Mouse (Mus musculus) heart, postnatal 0 days (tissue): ENCODE data around the gene Btbd11.

Source experiments
- CTCF ChIP-seq: IDR thresholded peaks from 2 replicates; pipeline ENCODE4 v1.5.1; 2016; ENCODE audit warnings: antibody characterized with exemption, control low read depth, low read depth
- EP300 ChIP-seq: IDR thresholded peaks from 2 replicates; pipeline ENCODE4 v1.6.1; 2016; ENCODE audit warnings: antibody characterized with exemption, low read depth

DNA sequence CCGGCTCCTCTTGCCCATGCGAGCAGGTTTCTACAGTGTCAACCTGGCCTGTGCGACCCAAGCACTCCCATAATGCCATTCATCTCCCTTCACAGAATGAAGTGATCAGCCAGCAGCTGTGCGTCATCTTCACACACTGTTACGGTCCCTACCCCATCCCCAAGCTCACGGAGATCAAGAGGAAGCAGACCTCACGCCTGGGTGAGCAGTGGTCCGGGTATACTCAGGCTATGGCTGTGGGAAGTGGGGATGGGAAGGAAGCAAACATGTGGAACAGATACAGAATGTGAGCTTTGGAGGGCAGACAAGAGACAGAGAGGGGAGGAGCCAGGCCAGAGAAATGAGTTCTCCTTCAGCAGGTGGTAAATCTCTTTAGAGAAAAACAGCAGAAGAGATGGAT, 253.8 kb downstream of the Btbd11 start:
- TF ChIP-seq CTCF (no peak), EP300 (no peak)
